Mouse (Mus musculus) layer of hippocampus, adult 11-12 months (tissue): Measurements from ENCODE around the gene Mki67.

ENCODE experiments used
- DNase-seq: peaks from one replicate; pipeline ENCODE4 v3.0.0; 2022; ENCODE audit warnings: low spot score

Mki67 gene

DNA sequence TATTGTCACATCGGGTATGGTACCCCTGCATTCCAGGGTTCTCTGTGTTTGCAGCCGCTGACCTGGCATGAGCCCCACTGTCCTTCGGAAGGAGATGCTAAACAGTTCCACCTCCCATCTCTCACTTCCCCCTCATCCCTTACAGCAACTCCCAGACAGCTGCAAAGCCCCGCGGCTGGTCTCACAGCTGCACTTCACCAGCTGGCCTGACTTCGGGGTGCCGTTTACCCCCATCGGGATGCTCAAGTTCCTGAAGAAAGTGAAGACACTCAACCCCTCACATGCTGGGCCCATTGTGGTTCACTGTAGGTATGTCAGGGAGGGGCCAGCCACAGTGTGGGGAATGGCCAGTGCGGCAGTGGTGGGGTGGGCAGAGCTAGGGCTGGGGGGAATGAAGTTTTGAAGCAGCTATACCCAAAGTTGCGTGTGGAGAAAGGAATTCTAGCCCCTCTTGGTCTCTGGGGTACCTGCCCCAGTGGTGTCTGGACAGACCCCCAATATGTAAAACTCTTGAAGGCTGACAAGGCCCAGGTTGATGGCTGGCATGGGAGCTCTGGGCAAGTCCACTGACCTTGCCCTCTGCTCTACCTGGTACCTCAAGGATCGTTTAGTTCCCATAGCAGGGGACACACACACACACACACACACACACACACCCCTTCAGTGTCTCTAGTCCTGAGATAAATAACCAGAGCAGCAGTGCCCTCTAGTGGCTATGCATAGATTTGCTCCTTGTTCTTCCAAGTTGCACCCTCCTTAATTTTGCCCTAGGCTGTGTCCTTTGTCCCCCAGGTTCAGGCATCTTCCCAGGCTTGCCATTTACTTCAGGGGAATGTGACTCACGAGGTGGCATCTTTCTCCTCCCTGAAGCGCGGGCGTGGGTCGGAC lies 47.1 kb downstream of the Mki67 start:
- DNase-seq: peak; percentile 78

- DNase-seq: no peak
These were observed 49.8 kb downstream of the Mki67 start for GRCm38 (mm10) chr7:135666314-135666713.

DNA sequence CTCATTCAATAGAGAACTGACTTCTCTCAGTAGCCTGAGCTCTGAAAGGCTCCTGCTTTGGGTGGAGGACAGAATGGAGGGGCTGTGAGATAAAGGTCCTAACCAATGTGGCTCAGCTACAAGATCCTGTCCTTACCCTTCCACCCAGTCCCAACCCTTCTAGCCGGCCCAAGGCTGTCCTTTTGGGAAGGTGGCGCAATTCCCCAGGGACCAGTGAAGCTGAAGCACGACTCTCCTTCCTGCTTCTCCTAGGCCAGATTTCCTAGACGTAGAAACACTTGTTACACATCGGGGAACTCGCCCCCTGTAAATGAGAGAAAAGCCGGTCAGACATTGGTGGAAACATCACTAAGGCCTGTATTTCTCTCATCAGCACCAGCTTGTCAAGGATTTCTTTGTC lies 52.0 kb downstream of the Mki67 start:
- DNase-seq: no peak

GRCm38 (mm10) chr7:135660314-135660713 lies 55.8 kb downstream of the Mki67 start:
- no peak for DNase-seq

DNA sequence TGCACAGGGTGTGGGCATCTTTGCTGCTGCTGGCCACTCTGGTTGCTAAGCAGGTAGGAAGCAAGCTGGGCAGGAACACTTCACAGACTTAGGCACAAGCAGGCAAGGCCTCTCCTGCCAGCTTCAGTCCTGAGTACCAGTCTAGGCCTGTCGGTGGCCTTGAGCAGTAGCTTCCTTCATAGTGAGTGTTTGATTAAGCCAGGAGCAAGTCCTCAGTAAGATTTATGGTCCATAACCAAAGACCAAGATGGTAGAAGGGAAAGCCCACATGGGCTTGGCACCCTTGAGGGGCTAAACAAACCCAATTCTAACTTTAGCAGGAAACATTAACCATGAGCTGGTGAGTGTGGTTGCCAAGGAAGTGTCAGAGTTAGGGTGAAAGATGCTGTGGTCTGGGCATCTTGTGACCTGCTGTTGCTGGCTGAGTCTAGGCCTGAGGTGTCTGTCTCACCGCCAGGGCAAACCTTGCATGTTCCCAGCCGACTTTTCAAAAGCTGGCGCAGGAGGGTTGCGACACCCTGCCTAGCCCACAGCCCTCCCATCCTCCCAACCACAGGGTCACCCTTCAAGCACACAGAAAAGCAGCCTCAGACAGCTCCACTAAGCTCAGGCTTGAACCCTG lies 56.7 kb downstream of the Mki67 start:
- no peak for DNase-seq

- DNase-seq: no peak
These were observed 58.0 kb downstream of the Mki67 start for GRCm38 (mm10) chr7:135658150-135658549.

- no peak for DNase-seq
These were observed 61.0 kb downstream of the Mki67 start for GRCm38 (mm10) chr7:135655113-135655512.

DNA sequence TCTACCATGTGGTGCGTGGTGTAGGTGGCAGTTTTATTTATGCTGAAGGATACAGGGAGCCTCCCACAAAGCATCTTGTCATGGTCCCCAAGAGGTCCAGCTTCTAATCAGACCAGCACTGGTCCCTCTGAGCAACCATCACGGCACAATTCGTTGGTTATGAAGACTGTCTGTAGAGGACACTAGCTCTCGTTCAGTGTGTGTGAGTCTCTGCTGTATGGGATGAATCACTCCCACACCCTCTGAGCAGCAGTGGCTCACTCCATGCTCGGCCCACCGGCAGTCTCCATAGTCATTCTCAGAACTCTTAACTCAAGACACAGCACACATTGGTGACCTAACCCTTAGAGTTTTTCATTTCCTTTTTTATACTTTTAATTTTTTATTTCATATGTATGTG lies 61.9 kb downstream of the Mki67 start:
- DNase-seq: no peak

DNA sequence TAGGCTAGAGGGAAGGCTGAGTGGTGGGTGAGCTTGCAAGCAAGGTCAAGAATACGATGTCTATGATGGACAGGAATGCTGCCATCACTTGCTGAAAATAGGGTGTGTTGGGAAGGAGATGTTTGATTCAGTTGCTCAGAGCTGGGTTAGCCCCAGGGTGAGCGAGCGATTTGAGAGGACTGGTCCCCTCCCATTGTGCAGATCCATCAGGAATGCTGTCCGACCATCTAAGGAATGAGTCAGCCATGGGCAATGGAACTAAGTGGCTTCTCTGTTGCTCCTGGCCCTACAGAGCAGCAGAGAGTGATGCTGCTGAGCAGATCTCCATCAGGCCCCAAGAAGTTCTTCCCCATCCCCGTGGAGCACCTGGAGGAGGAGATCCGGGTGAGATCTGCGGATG lies 62.6 kb downstream of the Mki67 start:
- no peak for DNase-seq

- no peak for DNase-seq
These were observed 63.4 kb downstream of the Mki67 start for GRCm38 (mm10) chr7:135652781-135653180.

- DNase-seq: no peak
These were observed 64.2 kb downstream of the Mki67 start for GRCm38 (mm10) chr7:135651831-135652511.

DNA sequence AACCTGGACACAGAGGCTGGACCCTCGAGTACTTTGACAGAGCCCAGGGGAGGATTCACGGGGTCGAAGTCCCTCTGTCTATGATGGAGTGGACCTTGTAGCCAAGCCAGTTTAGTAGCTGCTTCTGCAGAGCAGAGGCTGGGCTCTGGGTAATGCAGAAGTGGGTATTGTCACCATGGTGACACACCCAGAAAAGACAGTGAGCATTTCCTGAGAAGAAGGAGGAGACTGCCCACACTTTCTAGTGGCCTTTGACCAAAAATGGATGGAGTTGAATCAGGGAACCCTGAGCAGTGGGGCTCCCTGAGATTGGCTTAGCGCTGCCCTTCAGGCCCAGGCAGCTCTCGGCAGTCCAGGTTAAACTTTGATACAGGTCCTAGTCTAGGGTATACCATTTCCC lies 66.1 kb downstream of the Mki67 start:
- DNase-seq: no peak

GRCm38 (mm10) chr7:135649306-135649705 lies 66.9 kb downstream of the Mki67 start:
- DNase-seq: no peak

- DNase-seq: no peak
These were observed 67.3 kb downstream of the Mki67 start for GRCm38 (mm10) chr7:135648821-135649220.

DNA sequence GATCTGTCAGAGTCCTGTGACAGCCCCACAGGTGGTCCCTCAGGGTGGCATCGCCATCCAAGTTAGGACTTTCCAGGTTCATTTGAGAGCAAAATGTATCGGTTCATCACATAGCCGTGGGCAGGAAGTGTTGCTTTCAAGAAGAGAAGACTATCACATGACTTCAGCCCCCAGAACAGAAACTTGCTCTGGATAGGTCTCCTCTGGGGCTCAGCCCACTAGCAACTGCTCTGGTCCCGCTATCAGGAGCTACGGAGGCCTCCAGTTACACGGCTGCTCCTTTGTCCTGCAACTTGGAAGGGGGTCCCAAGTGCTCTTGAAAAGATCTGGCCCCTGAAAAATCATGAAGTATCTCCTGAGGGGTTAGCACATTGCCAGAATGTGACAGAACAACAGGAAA lies 69.2 kb downstream of the Mki67 start:
- no peak for DNase-seq

DNA sequence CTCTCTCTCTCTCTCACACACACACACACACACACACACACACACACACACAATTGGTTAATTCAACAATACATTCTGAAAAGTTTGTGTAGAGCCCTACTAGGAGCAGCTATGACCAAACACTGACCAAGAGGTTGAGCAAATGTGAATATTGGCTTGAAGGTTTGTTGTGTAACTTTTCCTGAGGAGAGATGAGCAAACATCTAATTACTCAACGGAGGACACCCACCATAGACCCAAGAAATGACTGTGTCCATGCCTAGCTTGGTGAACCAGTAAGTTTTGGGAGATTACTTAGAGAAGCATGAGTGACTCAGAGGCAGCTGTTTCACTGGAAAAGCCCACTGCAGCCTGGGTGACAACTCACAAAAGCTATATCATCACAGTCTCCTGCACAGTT lies 71.7 kb downstream of the Mki67 start:
- DNase-seq: no peak

GRCm38 (mm10) chr7:135641698-135642507 lies 74.3 kb downstream of the Mki67 start:
- DNase-seq: peak; percentile 85
